Mouse (Mus musculus) ES-Bruce4 (cell line): ENCODE results near the gene Foxo3. TPM values are rescaled to one million over a fixed set of nuclear protein-coding genes. Genes with fewer than 3 reads are reported as not detected.

Source experiments
- H3K27ac ChIP-seq: 2 replicates; pipeline ENCODE4 v1.5.1; 2012; ENCODE audit warnings: low read length, inconsistent platforms; ENCODE audit not compliant: insufficient read depth
- H3K27me3 ChIP-seq: 2 replicates; pipeline ENCODE4 v1.6.1; 2012; ENCODE audit warnings: mild to moderate bottlenecking, low read length, inconsistent platforms; ENCODE audit not compliant: control insufficient read depth, poor library complexity, insufficient read depth, severe bottlenecking
- H3K36me3 ChIP-seq: 2 replicates; pipeline ENCODE4 v1.6.1; 2012; ENCODE audit warnings: inconsistent platforms, mild to moderate bottlenecking, low read length, moderate library complexity; ENCODE audit not compliant: control insufficient read depth, poor library complexity, insufficient read depth, severe bottlenecking
- H3K4me1 ChIP-seq: one replicate; pipeline ENCODE4 v1.8.1; 2011; ENCODE audit warnings: low read length; ENCODE audit not compliant: control insufficient read depth, insufficient read depth
- H3K4me3 ChIP-seq: 2 replicates; pipeline ENCODE4 v1.5.1; 2011; ENCODE audit warnings: low read depth, mild to moderate bottlenecking, low read length
- H3K9ac ChIP-seq: 2 replicates; pipeline ENCODE4 v1.6.1; 2012; ENCODE audit warnings: low read depth, mild to moderate bottlenecking, inconsistent platforms; ENCODE audit not compliant: poor library complexity, severe bottlenecking
- H3K9me3 ChIP-seq: replicated peaks from 2 replicates; pipeline ENCODE4 v1.6.1; 2012; ENCODE audit warnings: mild to moderate bottlenecking, low read length, inconsistent platforms; ENCODE audit not compliant: control insufficient read depth, poor library complexity, insufficient read depth, severe bottlenecking
- CTCF ChIP-seq: IDR thresholded peaks from one replicate; pipeline ENCODE4 v1.8.1; 2011; ENCODE audit warnings: low read depth, low read length
- EP300 ChIP-seq: IDR thresholded peaks from 2 replicates; pipeline ENCODE4 v1.6.1; 2011; ENCODE audit warnings: low read depth, low read length; ENCODE audit not compliant: insufficient read depth
- POLR2A ChIP-seq: IDR thresholded peaks from one replicate; pipeline ENCODE4 v1.8.1; 2011; ENCODE audit warnings: low read length; ENCODE audit not compliant: insufficient read depth
- polyA plus RNA-seq: library from polyadenylated mRNA; stranded (reverse); fragments of >200 nt; gene quantifications from 2 replicates; pipeline ENCODE4 v1.2.4, GENCODE M21; 2011; ENCODE audit warnings: low read depth; ENCODE audit not compliant: missing spikeins, insufficient read depth, insufficient read length

Foxo3 gene
- polyA plus RNA-seq, 1 experiment, result 44.9 TPM

GRCm38 (mm10) chr10:42148326-42148725 is 128.2 kb downstream of the Foxo3 start:
- TF ChIP-seq POLR2A (no peak), CTCF (no peak), EP300 (no peak)
- Histone ChIP-seq H3K4me1 (peaks cover 2% of the 10 kb centered on the region), H3K9ac (no peak overlapping the region), H3K36me3 (no peaks in the 10 kb centered on the region), H3K27ac (no peak overlapping the region), H3K4me3 (no peak overlapping the region), H3K27me3 (no peaks in the 10 kb centered on the region), H3K9me3 (no peaks in the 10 kb centered on the region)

- Histone ChIP-seq H3K36me3 (no peaks in the 10 kb centered on the region), H3K27me3 (no peaks in the 10 kb centered on the region), H3K4me3 (no peak overlapping the region), H3K9ac (no peak overlapping the region), H3K27ac (no peak overlapping the region), H3K4me1 (no peaks in the 10 kb centered on the region), H3K9me3 (no peaks in the 10 kb centered on the region)
- TF ChIP-seq POLR2A, result no peak
- TF ChIP-seq CTCF, result no peak
- TF ChIP-seq EP300, result no peak
These were observed 131.3 kb downstream of the Foxo3 start for GRCm38 (mm10) chr10:42145221-42145620.

- Histone ChIP-seq H3K4me3 (no peak overlapping the region), H3K9ac (no peak overlapping the region), H3K4me1 (no peaks in the 10 kb centered on the region), H3K9me3 (no peaks in the 10 kb centered on the region), H3K27me3 (no peaks in the 10 kb centered on the region), H3K27ac (no peak overlapping the region), H3K36me3 (no peaks in the 10 kb centered on the region)
- no peak for TF ChIP-seq POLR2A
- no peak for TF ChIP-seq CTCF
- no peak for TF ChIP-seq EP300
These were observed 131.8 kb downstream of the Foxo3 start for GRCm38 (mm10) chr10:42144788-42145187.

DNA sequence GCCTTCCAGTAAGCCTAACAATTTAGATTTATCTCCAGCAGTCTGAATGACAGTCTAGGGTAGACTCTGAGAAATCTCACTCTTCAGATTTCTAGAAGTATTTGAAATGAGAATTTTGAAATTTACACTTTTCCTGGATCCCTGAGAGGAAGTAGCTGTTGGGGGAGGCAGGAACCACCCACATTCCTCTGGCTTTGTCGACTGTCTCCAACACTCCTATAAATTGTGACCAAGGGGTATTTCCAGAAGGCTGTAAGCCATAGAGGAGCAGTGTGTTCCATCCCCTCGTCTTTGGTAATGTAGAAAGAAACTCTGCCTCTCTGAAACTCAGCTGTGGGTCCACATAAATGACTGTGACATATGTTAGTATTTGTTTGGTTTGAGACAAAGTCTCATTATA is 132.4 kb downstream of the Foxo3 start:
- no peaks in the 10 kb centered on the region for H3K4me1 ChIP-seq
- H3K36me3 ChIP-seq, result no peaks in the 10 kb centered on the region
- TF ChIP-seq POLR2A (no peak), EP300 (no peak), CTCF (no peak)
- H3K27ac ChIP-seq, result no peak overlapping the region
- H3K27me3 ChIP-seq, result no peaks in the 10 kb centered on the region
- no peak overlapping the region for H3K9ac ChIP-seq
- H3K9me3 ChIP-seq, result no peaks in the 10 kb centered on the region
- no peak overlapping the region for H3K4me3 ChIP-seq

DNA sequence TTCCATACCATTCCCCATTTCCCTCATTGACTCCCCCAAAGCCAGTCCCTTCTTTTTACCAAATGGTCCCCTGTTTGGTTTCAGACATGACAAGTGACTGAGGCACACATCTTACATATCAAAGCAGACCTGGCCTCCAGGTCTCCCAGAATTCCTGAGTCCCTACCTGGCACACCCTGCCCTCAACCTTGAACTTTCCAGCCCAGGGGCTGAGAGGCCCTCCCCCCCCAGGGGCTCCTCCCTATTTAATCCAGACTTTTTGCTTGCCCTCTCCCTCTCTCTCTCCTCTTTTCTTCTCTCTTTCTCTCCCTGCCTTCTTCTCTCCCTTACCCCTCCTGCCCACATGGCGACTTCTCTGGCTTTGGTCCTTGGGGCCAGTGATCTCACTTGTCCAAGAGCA is 133.8 kb downstream of the Foxo3 start:
- H3K27ac ChIP-seq, result no peak overlapping the region
- TF ChIP-seq POLR2A (no peak), CTCF (no peak), EP300 (no peak)
- H3K27me3 ChIP-seq, result no peaks in the 10 kb centered on the region
- no peak overlapping the region for H3K9ac ChIP-seq
- no peaks in the 10 kb centered on the region for H3K9me3 ChIP-seq
- no peak overlapping the region for H3K4me3 ChIP-seq
- no peaks in the 10 kb centered on the region for H3K36me3 ChIP-seq
- H3K4me1 ChIP-seq, result no peaks in the 10 kb centered on the region

GRCm38 (mm10) chr10:42142081-42142480 is 134.5 kb downstream of the Foxo3 start:
- Histone ChIP-seq H3K9ac (no peak overlapping the region), H3K27ac (no peak overlapping the region), H3K4me1 (no peaks in the 10 kb centered on the region), H3K27me3 (no peaks in the 10 kb centered on the region), H3K4me3 (no peak overlapping the region), H3K36me3 (no peaks in the 10 kb centered on the region), H3K9me3 (no peaks in the 10 kb centered on the region)
- TF ChIP-seq POLR2A (no peak), EP300 (no peak), CTCF (no peak)

- no peaks in the 10 kb centered on the region for H3K9me3 ChIP-seq
- H3K4me3 ChIP-seq, result no peak overlapping the region
- H3K36me3 ChIP-seq, result no peaks in the 10 kb centered on the region
- H3K9ac ChIP-seq, result no peak overlapping the region
- no peaks in the 10 kb centered on the region for H3K27me3 ChIP-seq
- H3K27ac ChIP-seq, result no peak overlapping the region
- H3K4me1 ChIP-seq, result no peaks in the 10 kb centered on the region
- TF ChIP-seq CTCF, result no peak
- no peak for TF ChIP-seq EP300
- no peak for TF ChIP-seq POLR2A
These were observed 136.8 kb downstream of the Foxo3 start for GRCm38 (mm10) chr10:42139749-42140148.
